Mouse (Mus musculus) granulocyte monocyte progenitor cell, adult 5-6 weeks (primary cell): ENCODE results near the gene Il7r. TPM values are rescaled to one million over a fixed set of nuclear protein-coding genes. Genes with fewer than 3 reads are reported as not detected.
A peak's percentile ranks its signal among the peaks of the same experiment; 100 is the strongest.
"Not testable (repeated sequence)": the region's sequence is repeated elsewhere in the genome, so short reads cannot be mapped to it uniquely, and the experiment has no call there.

Experiments used
- ATAC-seq: replicated peaks from 2 replicates; pipeline ENCODE4 v1.8.0; 2016; ENCODE audit warnings: mild to moderate bottlenecking, moderate TSS enrichment, inconsistent platforms; ENCODE audit not compliant: poor library complexity, severe bottlenecking
- total RNA-seq, 2 experiments: library from RNA; stranded (forward) in 1 of 2; stranded (reverse) in 1 of 2; fragments of 200-712, 200-1000 nt in 1 of 2; fragments of >200 nt in 1 of 2; fragmentation: Nextera tagmentation in 1 of 2; gene quantifications; 2 replicates each; pipeline ENCODE4 v1.2.3; 2014 to 2017

The Il7r gene
- total RNA-seq (2014; fragmentation: Nextera tagmentation): not detected in 2 replicates
- total RNA-seq (2017): 0.09 TPM in 1 of 2 replicates, not detected in the other

DNA sequence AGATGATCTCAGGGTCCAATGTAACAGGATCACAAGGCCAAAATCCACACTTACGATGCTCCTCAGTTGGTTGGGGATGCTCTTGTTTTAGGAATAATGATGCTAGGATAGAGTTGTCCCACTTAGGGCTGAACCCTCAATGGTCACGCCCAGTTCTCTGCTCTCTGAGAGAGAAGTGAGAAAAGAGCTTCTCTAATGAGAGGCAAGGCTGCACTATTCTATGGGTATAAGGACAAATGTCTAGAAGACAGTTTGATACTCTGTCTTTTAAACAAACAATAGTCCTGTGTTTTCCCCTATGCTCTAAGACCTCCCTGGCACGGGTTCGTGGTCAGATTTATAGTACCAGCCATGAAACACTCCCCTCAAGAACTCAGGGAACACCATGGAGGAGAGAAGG lies at the start of gene Il7r:
Gene Il7r, minus strand, starts transcription at position 101 of the 400 bp plus-strand sequence.
- ATAC-seq: 0 out of 2 replicates have a peak, but pooled peaks have one; percentile 26

DNA sequence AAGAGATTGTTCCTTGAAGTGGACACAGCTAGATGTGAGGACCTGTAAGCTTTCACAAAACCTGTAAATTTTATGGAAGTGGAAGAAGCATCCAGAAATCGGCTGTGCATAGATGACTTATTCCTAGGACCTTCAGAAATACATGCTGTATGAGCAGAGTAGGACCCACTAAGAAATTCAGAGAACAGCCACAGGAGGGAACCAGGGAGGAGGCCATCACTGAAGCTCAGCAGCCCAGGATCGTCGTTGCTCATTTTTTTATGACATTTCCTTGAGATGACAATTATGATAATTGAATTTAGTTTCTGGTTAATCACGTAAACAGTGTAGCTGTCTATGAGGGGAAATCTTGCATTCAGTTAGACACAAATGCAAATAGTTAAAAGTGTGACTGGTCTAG lies 47.3 kb upstream of the Il7r start:
- ATAC-seq: no peak

DNA sequence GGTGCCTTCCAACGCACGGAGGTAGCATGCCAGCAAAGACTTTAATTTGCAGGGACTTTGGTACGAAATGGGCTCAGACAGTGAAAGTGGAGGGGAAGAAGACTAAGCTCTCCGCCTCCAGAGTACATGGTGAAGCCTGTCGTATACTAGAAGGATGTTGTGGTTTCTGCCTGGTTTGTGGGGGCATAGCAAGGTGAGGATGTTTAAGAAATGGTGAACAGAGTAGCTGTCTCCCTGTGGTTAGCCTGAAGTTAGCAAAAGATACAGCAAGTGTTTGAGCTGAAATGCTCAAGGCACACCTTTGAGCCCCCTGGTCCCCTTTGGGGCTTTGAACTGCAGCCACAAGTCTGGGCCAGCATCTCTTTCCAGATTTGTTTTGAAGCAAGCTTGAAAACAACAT lies 44.8 kb upstream of the Il7r start:
- ATAC-seq: 0 out of 2 replicates have a peak, but pooled peaks have one; percentile 20

DNA sequence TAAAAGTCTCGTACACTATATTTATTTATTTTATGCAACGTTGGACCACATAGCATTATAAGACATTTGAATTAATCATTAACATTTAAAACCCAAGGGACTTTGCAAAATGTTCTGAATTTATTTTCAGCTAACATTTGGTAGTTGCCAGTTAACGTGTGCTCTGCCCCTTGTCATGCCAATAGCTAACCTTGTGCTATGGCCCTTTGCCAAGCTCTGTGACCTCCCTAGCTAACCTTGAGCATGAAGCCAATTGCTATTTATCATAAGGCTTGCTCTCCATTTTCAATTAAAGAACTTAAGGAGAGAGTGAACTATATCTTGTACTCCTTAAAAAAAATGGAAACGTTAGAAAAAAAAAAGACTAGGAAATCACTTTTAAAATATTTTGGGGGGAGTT lies 43.4 kb upstream of the Il7r start:
- ATAC-seq: no peak

DNA sequence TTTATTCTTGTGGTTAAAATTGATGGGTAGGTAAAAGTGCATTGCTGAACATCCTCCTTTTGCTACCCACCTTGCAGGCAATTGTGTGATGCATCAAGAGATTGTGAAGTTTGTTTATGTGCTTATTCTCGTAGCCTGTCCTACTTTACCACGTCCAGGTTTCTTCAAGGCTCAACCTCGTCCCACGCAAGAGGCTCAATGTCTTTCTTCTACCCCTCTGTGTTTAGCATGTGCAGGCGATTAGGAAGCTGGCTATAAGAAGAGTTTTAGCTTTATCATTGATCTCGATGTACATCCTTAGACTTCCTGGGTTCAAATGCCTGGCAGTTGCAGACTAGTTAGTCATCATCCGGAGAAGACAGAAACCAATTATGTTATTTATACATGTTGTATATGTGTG lies 42.7 kb upstream of the Il7r start:
- ATAC-seq: no peak

DNA sequence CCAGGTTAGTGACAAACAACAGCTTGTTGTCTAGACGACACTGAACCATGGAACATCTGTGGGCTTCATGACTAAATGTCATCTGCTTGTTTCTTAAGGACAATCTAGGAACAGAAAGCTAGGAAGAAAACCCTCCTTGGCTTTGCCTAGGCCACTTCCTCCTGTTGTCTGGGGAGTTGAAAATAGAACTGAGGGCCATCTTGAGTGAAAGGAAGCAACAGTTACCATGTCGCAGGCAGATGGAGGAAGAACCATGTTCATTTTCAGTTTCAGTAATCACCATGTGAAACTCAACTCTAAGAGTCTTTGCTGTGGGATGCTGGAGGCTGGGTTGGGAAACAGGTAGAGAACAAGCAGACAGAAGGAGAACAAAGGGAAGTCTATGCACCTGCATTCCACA lies 41.9 kb upstream of the Il7r start:
- peak; percentile 96 for ATAC-seq

DNA sequence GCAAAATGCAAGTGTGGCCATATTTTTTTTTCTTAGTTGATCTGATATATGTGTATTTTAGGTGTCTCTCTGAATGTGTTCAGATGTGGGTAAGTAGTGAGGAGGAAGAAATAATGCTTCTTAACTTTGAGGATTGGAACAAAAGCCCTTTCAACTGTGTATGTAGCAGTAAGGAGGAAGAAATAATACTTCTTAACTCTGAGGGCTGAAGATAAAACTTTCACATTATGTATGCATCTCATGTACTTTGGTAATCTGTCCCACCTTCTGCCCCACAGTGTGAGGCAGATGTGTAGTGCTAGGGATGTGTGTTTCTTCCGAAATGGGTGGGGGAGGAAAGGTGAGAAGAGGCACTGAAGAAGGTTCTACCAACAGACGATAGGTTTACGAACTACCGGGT lies 37.3 kb upstream of the Il7r start:
- ATAC-seq: no peak

DNA sequence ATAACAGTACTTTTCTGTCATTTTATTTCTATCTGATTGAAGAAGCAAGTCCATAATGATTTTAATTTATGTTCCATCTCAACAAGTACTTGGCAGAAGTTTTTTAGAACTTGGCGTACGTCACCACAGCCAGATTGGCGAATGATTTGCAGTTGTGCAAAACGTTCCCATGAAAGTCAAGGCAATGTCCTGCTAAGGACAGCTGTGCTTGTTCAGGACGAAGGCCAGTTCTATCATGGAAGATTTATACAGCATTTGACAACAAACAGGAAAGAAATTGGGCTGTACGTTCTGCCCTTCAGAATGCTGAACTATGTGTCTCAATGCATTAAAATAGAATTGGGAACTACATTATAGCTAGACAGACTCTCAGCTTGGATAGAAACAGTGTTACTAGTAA lies 35.4 kb upstream of the Il7r start:
- no peak for ATAC-seq

DNA sequence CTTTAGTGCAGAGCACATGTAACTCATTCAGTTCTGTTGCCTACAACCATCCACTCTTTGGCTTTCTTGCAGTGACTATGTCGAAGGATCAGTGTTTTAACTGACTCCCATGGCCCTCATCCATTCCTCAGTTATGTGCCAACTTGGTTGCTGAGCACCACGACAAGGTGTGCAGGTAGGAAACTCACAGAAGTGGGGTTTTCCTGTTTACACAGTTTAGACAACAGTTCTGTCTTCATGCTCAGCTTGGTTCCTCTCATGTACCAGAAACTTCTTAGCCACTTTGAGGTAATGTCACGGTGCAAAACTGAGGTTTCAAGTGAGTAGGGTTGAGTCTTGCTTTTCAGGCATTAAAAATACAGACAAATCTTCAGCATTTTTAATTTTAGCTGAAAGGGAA lies 34.2 kb upstream of the Il7r start:
- no peak for ATAC-seq

DNA sequence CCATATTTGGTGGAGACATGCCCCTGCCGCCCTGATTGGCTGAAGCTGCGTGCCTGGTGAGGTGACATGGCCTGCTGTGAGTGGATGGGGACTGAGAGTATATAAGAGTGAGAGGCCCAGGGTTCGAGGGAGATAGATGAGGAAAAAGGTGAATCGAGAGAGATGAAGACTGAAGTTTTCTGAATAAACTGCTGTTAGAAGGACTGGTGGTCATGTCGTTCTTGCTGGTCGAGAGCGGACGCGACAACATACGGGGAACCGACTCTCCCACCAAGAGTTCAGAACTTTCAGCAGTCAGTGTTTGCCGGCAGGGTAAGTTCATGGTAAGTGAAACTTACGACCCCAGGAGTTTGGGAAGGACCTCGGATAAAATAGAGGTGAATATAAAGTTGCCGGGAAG lies 27.3 kb upstream of the Il7r start:
- ATAC-seq: not testable (repeated sequence)

DNA sequence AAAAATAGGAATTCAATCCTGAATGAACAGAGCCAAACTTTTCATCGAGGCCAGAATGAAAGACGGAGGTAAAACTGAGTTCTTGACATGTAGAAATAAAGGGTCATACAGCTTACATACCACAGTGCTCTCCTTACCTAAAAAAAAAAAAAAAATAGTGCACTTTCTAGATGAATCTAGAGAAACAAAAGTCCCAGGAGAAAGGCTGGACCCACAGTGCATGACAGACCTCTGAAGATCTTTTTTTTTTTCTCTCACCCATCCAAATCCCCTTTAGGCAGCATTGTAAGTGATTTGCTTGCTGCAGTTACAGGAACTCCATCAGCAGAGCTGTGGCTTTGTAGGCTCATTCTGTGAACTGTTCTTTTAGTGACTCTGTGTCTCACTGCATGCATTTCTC lies 19.0 kb upstream of the Il7r start:
- ATAC-seq: no peak

DNA sequence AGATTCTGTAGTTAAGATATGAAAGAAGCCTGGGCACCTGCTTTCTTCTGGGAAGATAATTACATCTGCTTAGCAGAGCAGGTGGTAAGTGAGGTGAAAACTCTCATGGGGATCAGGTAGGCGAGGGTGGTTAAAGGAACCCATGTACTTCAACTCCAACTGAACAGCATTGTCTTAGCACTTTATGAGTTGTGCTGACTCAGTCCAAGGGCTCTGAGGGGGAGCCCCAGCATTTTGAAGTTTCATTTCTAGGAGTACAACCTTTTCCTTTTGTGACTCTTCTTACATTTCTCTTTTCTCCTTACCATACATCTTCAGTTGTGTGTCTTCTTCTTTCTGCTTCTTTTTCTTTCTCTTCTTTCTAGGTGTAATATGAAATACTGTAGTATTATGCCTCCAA lies 5.2 kb upstream of the Il7r start:
- no peak for ATAC-seq

DNA sequence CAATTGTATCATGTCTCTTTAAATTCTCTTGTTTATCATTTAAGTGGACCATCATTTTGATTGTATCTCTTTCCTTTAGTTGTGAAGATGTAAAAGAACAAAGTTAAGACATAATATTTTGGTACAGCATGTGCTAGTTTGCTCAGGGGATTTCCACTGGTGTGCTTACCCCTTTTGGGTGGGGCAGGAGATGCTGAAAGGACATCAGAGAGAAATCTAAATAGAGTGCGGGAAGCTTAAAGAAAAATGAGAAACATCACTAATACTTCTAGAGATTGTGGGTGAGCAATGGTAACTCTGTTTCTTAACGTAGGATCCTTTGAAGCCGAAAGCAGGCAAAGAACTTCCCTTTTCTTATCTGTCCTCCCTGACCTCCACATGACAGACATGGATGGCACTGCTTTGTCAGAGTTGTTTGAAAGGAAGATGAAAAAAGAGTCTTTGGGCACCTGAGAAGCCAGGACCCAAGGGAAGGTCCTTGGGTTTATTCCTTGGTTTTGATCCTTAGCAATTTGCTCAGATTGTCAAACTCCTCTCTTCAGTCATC lies 3.5 kb upstream of the Il7r start:
- peak; percentile 40; the same call in 1 of the 2 replicates for ATAC-seq

DNA sequence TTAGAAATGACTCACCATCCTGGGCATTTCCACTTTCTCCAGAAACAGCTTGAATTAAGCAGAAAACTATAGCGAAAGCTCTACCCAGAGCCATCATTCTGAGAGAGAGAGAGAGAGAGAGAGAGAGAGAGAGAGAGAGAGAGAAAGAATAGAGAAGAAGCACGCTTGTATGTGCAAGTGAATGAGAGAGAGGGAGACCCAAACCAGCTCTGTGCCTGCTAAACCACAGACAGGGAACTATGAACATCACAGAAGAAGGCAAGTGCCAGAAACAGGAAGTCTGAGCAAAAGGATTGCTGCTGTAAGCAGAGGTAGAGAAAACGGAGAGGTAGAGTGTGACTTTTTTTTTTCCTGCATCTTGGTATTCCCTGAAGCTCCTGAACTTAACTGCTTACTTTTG lies 330 bp downstream of the Il7r start:
- peak; percentile 96 for ATAC-seq

DNA sequence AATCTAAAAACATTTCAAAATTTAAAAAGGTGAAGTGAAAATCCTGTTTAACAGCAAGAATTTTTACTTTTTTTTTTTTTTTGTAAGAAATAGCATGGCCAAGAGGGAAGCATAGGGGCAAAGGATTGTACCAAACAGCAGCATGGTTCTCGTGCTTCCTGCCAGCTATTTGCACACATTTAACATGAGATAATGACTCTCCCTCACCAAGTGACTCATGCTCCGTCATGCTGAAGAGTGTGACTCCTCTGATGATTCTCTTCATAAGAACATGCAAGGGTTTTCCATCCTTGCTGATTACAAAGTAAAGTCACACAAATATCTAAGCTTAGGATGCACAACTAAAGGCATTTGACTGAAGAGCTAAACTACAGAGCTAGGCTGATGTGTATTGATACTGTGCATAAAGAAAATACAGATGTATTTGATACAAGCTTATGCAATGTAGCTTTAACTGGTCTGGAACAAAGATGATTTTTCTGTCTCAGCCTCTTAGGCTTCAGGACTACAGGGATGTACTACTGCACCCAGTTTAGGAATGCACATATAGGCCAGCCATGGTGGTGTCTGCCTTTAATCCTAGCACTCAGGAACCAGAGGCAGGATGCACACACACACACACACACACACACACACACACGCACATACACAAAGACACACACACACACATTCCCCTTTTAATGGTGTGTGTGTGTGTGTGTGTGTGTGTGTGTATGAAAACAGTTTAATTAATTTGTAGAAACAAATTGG lies 1.6 kb downstream of the Il7r start:
- peak; percentile 61 for ATAC-seq

DNA sequence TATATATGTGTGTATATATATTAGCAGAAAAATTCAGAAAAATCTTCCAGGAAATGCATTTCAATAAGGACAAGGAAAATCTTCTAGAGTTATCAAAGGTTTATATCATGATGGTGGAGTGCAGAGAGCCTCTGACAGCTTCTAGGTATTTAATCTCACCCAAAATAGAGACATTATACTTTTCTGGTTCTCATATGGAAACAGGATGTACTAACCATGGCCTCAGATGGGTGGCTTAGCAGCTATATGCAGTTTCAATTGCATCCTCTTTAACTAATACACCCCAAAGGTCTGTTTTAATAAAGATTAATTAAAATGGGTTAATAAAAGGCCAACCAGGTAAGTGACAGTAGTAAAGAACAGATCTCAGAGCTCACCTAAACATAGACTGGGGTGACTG lies 3.6 kb downstream of the Il7r start:
- ATAC-seq: no peak

DNA sequence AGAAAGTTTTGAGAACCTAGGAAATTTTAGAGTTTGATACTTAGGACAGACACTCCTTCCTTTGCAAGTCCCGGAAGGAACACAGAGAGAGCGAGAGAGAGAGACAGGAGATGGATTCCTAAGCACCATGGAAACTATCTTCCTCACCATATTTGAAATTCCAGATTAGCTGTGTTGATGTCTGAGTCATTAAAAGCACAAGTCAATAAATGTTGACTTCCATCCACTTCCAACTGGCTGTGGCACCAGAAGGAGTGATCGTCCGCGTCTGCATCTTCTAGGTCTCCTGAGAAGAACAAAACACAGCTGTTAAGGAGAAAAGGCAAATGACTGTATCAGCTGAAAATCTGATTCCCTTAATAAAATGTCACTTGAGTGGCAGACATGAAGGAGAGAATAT lies 5.1 kb downstream of the Il7r start:
- ATAC-seq: no peak

DNA sequence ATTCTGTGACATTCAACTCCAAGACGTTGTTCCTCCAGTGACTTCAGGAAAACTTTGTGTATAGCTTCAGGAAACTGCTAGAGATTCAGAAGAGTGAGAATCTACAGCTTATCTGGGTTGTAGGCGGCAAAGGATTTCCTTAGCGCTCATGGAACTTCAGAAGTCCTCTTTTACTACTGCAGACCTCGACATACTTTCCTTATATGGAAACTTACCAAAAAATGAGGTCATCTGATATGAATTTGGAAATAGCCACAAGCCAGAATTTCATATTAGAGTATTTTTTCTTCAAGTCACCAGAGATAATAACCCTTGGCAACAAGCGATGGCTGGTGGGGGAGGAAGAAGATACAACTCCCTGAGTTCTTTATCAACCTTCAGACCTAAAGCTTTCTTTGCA lies 6.0 kb downstream of the Il7r start:
- ATAC-seq: peak; percentile 30

DNA sequence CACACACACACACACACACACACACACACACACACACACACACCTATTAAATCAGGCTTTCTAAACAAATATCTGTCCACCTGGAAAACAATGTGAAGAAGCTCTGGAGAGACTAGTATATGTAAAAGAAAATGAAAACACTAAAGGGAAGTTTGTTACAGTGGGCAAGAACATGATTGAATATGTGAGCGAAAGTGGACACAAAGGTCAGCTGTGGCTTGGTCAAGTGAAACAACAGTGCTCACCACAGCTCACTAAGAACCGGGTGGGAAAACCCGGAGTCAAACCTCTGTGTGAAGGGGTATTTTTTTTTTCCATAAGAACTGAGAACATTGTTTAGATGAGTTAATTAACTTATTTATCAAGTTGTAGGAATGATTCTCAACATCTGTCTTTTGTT lies 6.9 kb downstream of the Il7r start:
- no peak for ATAC-seq

DNA sequence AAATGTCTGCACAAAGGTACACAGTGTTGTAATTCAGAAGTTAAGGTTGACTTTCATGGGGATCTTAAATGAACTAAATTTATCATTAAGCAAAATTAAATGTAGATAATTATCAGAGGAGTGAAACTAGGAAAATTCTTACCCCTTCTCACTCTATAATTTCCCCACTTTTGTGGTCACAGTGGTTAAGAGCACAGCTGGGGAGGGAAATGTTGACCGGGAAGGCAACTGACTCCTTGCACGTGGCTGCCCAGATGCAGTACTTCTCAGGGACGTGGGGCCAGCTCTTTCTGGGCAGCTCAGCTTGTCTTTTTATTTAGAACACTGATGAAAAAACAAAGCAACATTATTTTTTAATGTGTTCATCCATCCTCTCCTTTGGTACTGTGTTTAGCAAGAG lies 37.9 kb downstream of the Il7r start:
- peak; percentile 89 for ATAC-seq

DNA sequence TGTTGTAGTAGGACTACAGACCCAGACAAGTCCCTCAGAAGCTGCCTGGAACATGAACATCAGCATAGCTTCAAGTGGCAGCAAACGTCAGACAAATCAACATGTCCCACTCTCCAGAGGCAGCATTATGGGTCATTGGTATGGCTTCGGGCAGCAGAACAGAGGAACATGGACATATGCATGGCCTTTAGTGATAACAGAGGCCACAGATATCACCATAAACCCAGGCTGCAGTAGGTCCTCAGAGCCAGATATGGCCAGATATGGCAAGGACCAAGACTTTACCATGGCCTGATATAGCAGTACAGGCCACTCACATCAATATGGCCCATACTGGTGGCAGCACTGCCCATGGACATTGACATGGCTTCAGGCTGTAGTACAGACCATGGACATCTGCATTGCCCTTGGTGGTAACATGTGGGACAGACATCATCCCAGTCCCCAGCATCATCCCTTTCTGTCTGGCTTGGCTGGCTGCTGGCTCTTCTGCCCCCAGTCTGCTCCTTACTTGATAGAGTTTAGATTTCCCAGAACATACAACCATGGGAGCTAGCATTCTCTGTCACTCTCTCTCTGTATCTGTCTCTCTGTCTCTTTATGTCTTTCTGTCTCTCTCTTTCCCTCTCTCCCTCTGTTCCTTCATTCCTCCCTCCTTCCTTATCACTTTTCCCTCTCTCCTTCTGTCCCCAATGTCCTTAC lies 40.4 kb downstream of the Il7r start:
- ATAC-seq: no peak

DNA sequence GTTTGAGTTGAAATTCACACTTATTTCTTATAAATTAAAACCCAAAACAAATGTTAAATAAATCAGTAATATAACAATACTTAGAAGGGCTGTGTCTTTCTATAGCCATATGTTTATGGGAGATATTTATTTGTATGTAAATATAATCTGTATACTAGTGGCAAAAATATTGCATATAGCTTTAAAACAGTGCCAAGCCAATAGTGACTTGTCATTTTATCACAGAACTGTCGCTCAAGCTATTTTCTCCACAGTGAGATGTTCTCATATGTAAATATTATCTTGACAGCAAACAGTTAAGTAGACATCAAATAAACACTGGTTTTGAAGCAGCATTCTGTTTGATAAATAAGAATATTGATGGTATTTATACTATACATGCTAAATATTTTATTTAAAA lies 56.8 kb downstream of the Il7r start:
- ATAC-seq: no peak
